Mouse (Mus musculus) hindbrain, embryonic 10.5 days (tissue): Measurements from ENCODE around the gene Dnajc4. TPM values are rescaled to one million over a fixed set of nuclear protein-coding genes. Genes with fewer than 3 reads are reported as not detected.

ENCODE experiments used
- DNase-seq: peaks from one replicate; pipeline ENCODE4 v3.0.0-alpha.2; 2017; ENCODE audit warnings: low spot score
- H3K27ac ChIP-seq: fragments of 300-500 bp; sonication (generic); 2 replicates; pipeline ENCODE4 v1.5.1; 2016; ENCODE audit warnings: mild to moderate bottlenecking, moderate library complexity
- H3K27me3 ChIP-seq: fragments of 300-500 bp; sonication (generic); 2 replicates; pipeline ENCODE4 v1.6.1; 2016; ENCODE audit warnings: mild to moderate bottlenecking; ENCODE audit not compliant: poor library complexity, insufficient read depth, severe bottlenecking
- H3K36me3 ChIP-seq: fragments of 300-500 bp; sonication (generic); 2 replicates; pipeline ENCODE4 v1.6.1; 2016; ENCODE audit warnings: mild to moderate bottlenecking, moderate library complexity
- H3K4me1 ChIP-seq: fragments of 300-500 bp; sonication (generic); replicated peaks from 2 replicates; pipeline ENCODE4 v1.6.1; 2016; ENCODE audit warnings: mild to moderate bottlenecking
- H3K4me3 ChIP-seq: fragments of 300-500 bp; sonication (generic); 2 replicates; pipeline ENCODE4 v1.5.1; 2016; ENCODE audit warnings: mild to moderate bottlenecking, moderate library complexity
- H3K9me3 ChIP-seq: fragments of 300-500 bp; sonication (generic); 2 replicates; pipeline ENCODE4 v1.6.1; 2016; ENCODE audit warnings: mild to moderate bottlenecking, moderate library complexity
- WGBS: fragments of 180-500 bp; shearing (Covaris S2); methylation state at CpG from one replicate; pipeline ENCODE4 v1.1.7; 2016; 5-methylcytosine and 5-hydroxymethylcytosine counted together
- polyA plus RNA-seq: library from polyadenylated mRNA; unstranded; fragments of >200 nt; fragmentation: Nextera tagmentation; extraction: Ambion mirVana; gene quantifications from 2 replicates; pipeline ENCODE4 v1.2.1, GENCODE M21; 2016

Gene Dnajc4
- polyA plus RNA-seq, 1 experiment from 2014 or later: 23.3 TPM

GRCm38 (mm10) chr19:6956461-6956860, 35.9 kb downstream of the Dnajc4 start:
- DNase-seq: no peak
- Histone ChIP-seq H3K36me3 (peaks cover 65% of the 10 kb centered on the region), H3K4me1 (peaks cover 27% of the 10 kb centered on the region), H3K4me3 (0 out of 2 replicates have a peak overlapping the region, but pooled peaks have one; percentile 9), H3K27ac (0 out of 2 replicates have a peak overlapping the region, but pooled peaks have one; percentile 35), H3K27me3 (no peaks in the 10 kb centered on the region), H3K9me3 (no peaks in the 10 kb centered on the region)
- WGBS: 85% methylated on average over 10 of the region's 10 CpGs

DNA sequence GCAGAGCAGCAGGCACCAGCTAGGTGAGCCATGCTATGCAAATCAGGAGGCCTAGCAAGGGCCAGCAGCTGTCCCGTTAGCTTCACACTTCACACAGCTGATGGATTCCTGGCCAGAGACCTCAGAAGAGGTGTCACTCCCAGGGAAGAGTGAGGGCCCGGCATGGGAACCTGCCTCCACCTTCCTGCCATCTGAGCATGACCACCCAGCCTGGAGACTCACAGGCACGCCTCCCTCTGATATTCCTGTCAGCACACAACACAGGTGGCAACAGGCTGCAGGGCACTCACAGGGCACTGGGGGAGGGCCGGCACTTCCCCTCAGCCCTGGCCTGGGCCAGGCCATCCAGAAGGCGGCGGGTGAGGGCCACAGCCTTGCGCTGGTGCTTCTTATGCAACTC, 36.9 kb downstream of the Dnajc4 start:
- Histone ChIP-seq H3K36me3 (peaks cover 63% of the 10 kb centered on the region), H3K4me1 (peaks cover 29% of the 10 kb centered on the region), H3K27ac (no peak overlapping the region), H3K27me3 (no peaks in the 10 kb centered on the region), H3K4me3 (no peak overlapping the region), H3K9me3 (no peaks in the 10 kb centered on the region)
- no peak for DNase-seq
- WGBS: 88% methylated on average over 7 of the region's 7 CpGs

DNA sequence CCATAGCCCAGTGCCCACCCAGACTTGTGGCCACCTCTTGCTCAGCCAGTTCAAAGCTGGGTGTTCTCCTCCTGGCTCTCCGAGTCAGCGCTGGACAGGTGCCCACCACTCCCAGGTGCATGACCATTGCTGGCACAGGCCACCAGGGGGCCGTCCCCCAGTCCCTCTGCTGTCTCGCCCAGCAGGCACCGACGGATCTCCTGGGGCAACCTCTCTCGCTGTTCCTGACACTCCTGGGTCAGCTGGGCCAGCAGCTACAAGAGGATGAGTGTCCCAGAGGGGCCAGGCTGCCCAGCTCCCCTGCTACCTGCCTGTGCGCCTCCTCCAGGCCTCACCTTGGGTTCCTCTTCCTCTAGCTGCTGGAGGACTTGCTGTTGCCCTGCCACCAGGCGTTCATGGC, 38.3 kb downstream of the Dnajc4 start:
- no peaks in the 10 kb centered on the region for H3K9me3 ChIP-seq
- no peak for DNase-seq
- H3K4me1 ChIP-seq: peaks cover 39% of the 10 kb centered on the region
- WGBS: 65% methylated on average over 9 of the region's 9 CpGs
- peaks cover 49% of the 10 kb centered on the region for H3K36me3 ChIP-seq
- peak overlapping the region; percentile 0; the same call in 1 of the 2 replicates for H3K4me3 ChIP-seq
- no peaks in the 10 kb centered on the region for H3K27me3 ChIP-seq
- H3K27ac ChIP-seq: peak overlapping the region; percentile 25; the same call in 1 of the 2 replicates

GRCm38 (mm10) chr19:6952712-6953037, 39.7 kb downstream of the Dnajc4 start:
- 22% methylated on average over 3 of the region's 3 CpGs for WGBS
- no peaks in the 10 kb centered on the region for H3K27me3 ChIP-seq
- peak overlapping the region; percentile 97 for H3K27ac ChIP-seq
- H3K9me3 ChIP-seq: no peaks in the 10 kb centered on the region
- H3K36me3 ChIP-seq: peaks cover 43% of the 10 kb centered on the region
- DNase-seq: no peak
- H3K4me3 ChIP-seq: peak overlapping the region; percentile 65
- peaks cover 39% of the 10 kb centered on the region for H3K4me1 ChIP-seq

GRCm38 (mm10) chr19:6951994-6952711, 40.2 kb downstream of the Dnajc4 start:
- Histone ChIP-seq H3K27me3 (no peaks in the 10 kb centered on the region), H3K4me1 (peaks cover 39% of the 10 kb centered on the region), H3K36me3 (peaks cover 37% of the 10 kb centered on the region), H3K9me3 (no peaks in the 10 kb centered on the region), H3K4me3 (peak overlapping the region; percentile 65), H3K27ac (peak overlapping the region; percentile 97)
- DNase-seq: peak; percentile 64
- WGBS: 2% methylated on average over 31 of the region's 31 CpGs

GRCm38 (mm10) chr19:6951381-6951968, 40.9 kb downstream of the Dnajc4 start:
- peak; percentile 93 for DNase-seq
- Histone ChIP-seq H3K4me3 (peak overlapping the region; percentile 65), H3K9me3 (no peaks in the 10 kb centered on the region), H3K27me3 (no peaks in the 10 kb centered on the region), H3K27ac (peak overlapping the region; percentile 97), H3K4me1 (peaks cover 39% of the 10 kb centered on the region), H3K36me3 (peaks cover 33% of the 10 kb centered on the region)
- WGBS: under 1% methylated on average over 35 of the region's 35 CpGs

- H3K27me3 ChIP-seq: no peaks in the 10 kb centered on the region
- H3K27ac ChIP-seq: peak overlapping the region; percentile 97
- peaks cover 34% of the 10 kb centered on the region for H3K4me1 ChIP-seq
- DNase-seq: peak; percentile 75
- peaks cover 29% of the 10 kb centered on the region for H3K36me3 ChIP-seq
- H3K9me3 ChIP-seq: no peaks in the 10 kb centered on the region
- WGBS: under 1% methylated on average over 28 of the region's 28 CpGs
- H3K4me3 ChIP-seq: peak overlapping the region; percentile 65
Observed at GRCm38 (mm10) chr19:6950613-6951153, 41.7 kb downstream of the Dnajc4 start.

GRCm38 (mm10) chr19:6949951-6950350, 42.4 kb downstream of the Dnajc4 start:
- peaks cover 28% of the 10 kb centered on the region for H3K36me3 ChIP-seq
- peaks cover 34% of the 10 kb centered on the region for H3K4me1 ChIP-seq
- DNase-seq: no peak
- WGBS: 52% methylated on average over 5 of the region's 5 CpGs
- peak overlapping the region; percentile 97 for H3K27ac ChIP-seq
- no peaks in the 10 kb centered on the region for H3K9me3 ChIP-seq
- no peaks in the 10 kb centered on the region for H3K27me3 ChIP-seq
- peak overlapping the region; percentile 65 for H3K4me3 ChIP-seq

DNA sequence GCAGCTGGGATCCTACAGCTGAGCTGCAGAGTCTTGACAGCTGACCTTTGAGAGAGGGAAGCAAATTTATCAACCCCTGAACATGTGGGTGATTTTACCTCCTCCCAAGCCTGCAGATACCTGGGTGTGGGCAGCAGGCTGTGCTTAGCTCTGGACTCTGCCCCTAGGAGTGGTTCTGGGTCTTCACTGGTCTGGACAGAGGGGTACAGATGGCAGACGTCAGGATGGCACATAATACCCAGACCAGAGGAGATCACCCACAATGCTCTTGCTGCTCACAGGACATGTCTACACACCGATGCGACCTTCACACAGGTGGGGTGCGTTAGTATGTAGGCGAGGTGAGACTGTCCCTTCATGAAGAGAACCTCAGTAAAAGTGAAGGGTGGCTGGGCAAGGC, 42.8 kb downstream of the Dnajc4 start:
- H3K27me3 ChIP-seq: no peaks in the 10 kb centered on the region
- H3K27ac ChIP-seq: no peak overlapping the region
- H3K4me1 ChIP-seq: peaks cover 34% of the 10 kb centered on the region
- peaks cover 28% of the 10 kb centered on the region for H3K36me3 ChIP-seq
- H3K4me3 ChIP-seq: peak overlapping the region; percentile 65; the same call in 1 of the 2 replicates
- WGBS: 92% methylated on average over 5 of the region's 5 CpGs
- no peaks in the 10 kb centered on the region for H3K9me3 ChIP-seq
- DNase-seq: no peak

- Histone ChIP-seq H3K36me3 (peaks cover 21% of the 10 kb centered on the region), H3K9me3 (no peaks in the 10 kb centered on the region)
- WGBS: 82% methylated on average over 4 of the region's 4 CpGs
Observed at GRCm38 (mm10) chr19:6948186-6948585, 44.2 kb downstream of the Dnajc4 start.

GRCm38 (mm10) chr19:6947742-6948141, 44.6 kb downstream of the Dnajc4 start:
- peaks cover 26% of the 10 kb centered on the region for H3K4me1 ChIP-seq
- peaks cover 21% of the 10 kb centered on the region for H3K36me3 ChIP-seq
- H3K4me3 ChIP-seq: no peak overlapping the region
- no peak for DNase-seq
- no peaks in the 10 kb centered on the region for H3K9me3 ChIP-seq
- 63% methylated on average over 4 of the region's 4 CpGs for WGBS
- no peaks in the 10 kb centered on the region for H3K27me3 ChIP-seq
- no peak overlapping the region for H3K27ac ChIP-seq

More at GRCm38 (mm10) chr19:6948186-6948585, 44.2 kb downstream of the Dnajc4 start:
- Histone ChIP-seq H3K27ac (no peak overlapping the region), H3K4me3 (no peak overlapping the region), H3K4me1 (peaks cover 26% of the 10 kb centered on the region), H3K27me3 (no peaks in the 10 kb centered on the region)
- DNase-seq: no peak

DNA sequence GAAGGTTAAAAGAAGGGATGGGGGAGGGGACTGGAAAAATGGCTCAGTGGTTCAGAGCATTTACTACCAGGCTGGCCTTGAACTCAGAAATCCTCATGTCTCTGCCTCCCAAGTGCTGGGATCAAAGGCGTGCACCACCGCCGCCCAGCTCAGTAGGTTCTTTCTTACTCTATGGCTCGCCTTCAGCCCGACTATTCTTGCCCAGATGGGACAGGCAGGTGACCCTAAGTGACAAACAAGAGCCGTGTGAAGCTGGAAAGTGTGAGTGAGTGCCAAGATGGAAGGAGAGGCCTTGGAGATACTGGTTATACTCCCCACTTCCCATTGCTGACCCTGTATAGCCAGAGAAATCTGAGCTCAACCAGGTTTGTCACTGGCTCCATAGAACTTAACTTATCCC, 48.7 kb downstream of the Dnajc4 start:
- H3K4me3 ChIP-seq: no peak overlapping the region
- no peak overlapping the region for H3K27ac ChIP-seq
- H3K36me3 ChIP-seq: peaks cover 21% of the 10 kb centered on the region
- peaks cover 5% of the 10 kb centered on the region; the same call in 1 of the 2 replicates for H3K27me3 ChIP-seq
- 93% methylated on average over 6 of the region's 6 CpGs for WGBS
- no peak for DNase-seq
- peaks cover 35% of the 10 kb centered on the region for H3K4me1 ChIP-seq
- no peaks in the 10 kb centered on the region for H3K9me3 ChIP-seq

DNA sequence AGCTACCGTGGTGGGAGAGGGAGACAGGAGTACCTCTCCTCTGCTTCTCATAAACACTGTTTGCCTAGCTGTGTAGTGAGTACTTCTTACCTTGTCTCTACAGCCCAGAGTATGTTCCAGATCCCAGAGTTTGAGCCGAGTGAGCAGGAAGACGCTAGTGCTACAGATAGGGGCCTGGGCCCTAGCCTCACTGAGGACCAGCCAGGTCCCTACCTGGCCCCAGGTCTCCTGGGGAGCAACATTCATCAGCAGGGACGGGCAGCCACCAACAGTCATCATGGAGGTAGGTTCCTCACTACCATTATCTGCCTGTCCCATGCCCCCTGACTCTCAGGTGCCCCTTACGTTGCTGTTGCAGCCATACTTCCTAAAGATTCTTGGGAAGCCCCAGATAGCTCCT, 49.6 kb downstream of the Dnajc4 start:
- Histone ChIP-seq H3K9me3 (no peaks in the 10 kb centered on the region), H3K4me1 (peaks cover 35% of the 10 kb centered on the region), H3K27me3 (peaks cover 14% of the 10 kb centered on the region), H3K36me3 (peaks cover 18% of the 10 kb centered on the region), H3K27ac (peak overlapping the region; percentile 97), H3K4me3 (peak overlapping the region; percentile 91)
- DNase-seq: no peak
- 29% methylated on average over 5 of the region's 5 CpGs for WGBS
